Mouse (Mus musculus) forebrain, postnatal 0 days (tissue): ENCODE measurements around the gene Ampd3. TPM values are rescaled to one million over a fixed set of nuclear protein-coding genes. Genes with fewer than 3 reads are reported as not detected.

Experiments
- ATAC-seq: fragments of 200-750 bp; cut with Nextera tagmentation; 2 replicates; pipeline ENCODE4 v1.8.0; 2017; ENCODE audit warnings: mild to moderate bottlenecking, moderate library complexity
- DNase-seq: peaks from one replicate; pipeline ENCODE4 v3.0.0-alpha.2; 2015
- H3K27ac ChIP-seq: fragments of 300-500 bp; sonication (generic); 2 replicates; pipeline ENCODE4 v1.5.1; 2014; ENCODE audit warnings: low read depth, mild to moderate bottlenecking, antibody characterized with exemption, low read length, moderate library complexity, mixed read lengths
- H3K27me3 ChIP-seq: fragments of 300-500 bp; sonication (generic); 2 replicates; pipeline ENCODE4 v1.6.1; 2014; ENCODE audit warnings: mild to moderate bottlenecking, low read length, mixed read lengths; ENCODE audit not compliant: insufficient read depth
- H3K36me3 ChIP-seq: fragments of 300-500 bp; sonication (generic); 2 replicates; pipeline ENCODE4 v1.6.1; 2014; ENCODE audit warnings: mild to moderate bottlenecking, moderate library complexity; ENCODE audit not compliant: insufficient read depth
- H3K4me1 ChIP-seq: fragments of 300-500 bp; sonication (generic); 2 replicates; pipeline ENCODE4 v1.6.1; 2014; ENCODE audit warnings: antibody characterized with exemption; ENCODE audit not compliant: insufficient read depth
- H3K4me2 ChIP-seq: fragments of 300-500 bp; sonication (generic); 2 replicates; pipeline ENCODE4 v1.6.1; 2014; ENCODE audit warnings: low read depth, mild to moderate bottlenecking, moderate library complexity
- H3K4me3 ChIP-seq: fragments of 300-500 bp; sonication (generic); 2 replicates; pipeline ENCODE4 v1.5.1; 2014; ENCODE audit warnings: low read depth, low read length, mixed read lengths
- H3K9ac ChIP-seq: fragments of 300-500 bp; sonication (generic); 2 replicates; pipeline ENCODE4 v1.6.1; 2014; ENCODE audit warnings: mild to moderate bottlenecking
- H3K9me3 ChIP-seq: fragments of 300-500 bp; sonication (generic); 2 replicates; pipeline ENCODE4 v1.6.1; 2016; ENCODE audit warnings: low read length
- CTCF ChIP-seq: sonication (generic); IDR thresholded peaks from 2 replicates; pipeline ENCODE4 v1.5.1; 2016; ENCODE audit warnings: antibody characterized with exemption, control low read depth, low read depth
- WGBS: fragments of 180-500 bp; shearing (Covaris S2); extraction: QIAGEN DNeasy Blood & Tissue Kit; methylation state at CpG from one replicate; pipeline ENCODE4 v1.1.7; 2014; 5-methylcytosine and 5-hydroxymethylcytosine counted together
- polyA plus RNA-seq: library from polyadenylated mRNA; unstranded; fragments of >200 nt; fragmentation: Nextera tagmentation; extraction: Ambion mirVana; gene quantifications from 2 replicates; pipeline ENCODE4 v1.2.1, GENCODE M21; 2015
- total RNA-seq: library from RNA; depleted of rRNA; stranded (reverse); fragments of >200 nt; gene quantifications from 2 replicates; pipeline ENCODE4 v1.2.3, GENCODE M21; 2014

The Ampd3 gene
- total and polyA plus RNA-seq, 2 experiments from 2014 or later = 8.6 to 11.0 TPM

GRCm38 (mm10) chr7:110821068-110821467 lies 53.1 kb downstream of the Ampd3 start:
- H3K4me3 ChIP-seq = no peak overlapping the region
- WGBS = 69% methylated on average over 5 of the region's 5 CpGs
- no peak overlapping the region for H3K9ac ChIP-seq
- H3K27me3 ChIP-seq = no peaks in the 10 kb centered on the region
- ATAC-seq (no peak; the same call in 1 of the 2 replicates), DNase-seq (no peak)
- no peaks in the 10 kb centered on the region for H3K4me1 ChIP-seq
- peaks cover 29% of the 10 kb centered on the region for H3K36me3 ChIP-seq
- no peak for TF ChIP-seq CTCF
- H3K27ac ChIP-seq = no peak overlapping the region
- no peaks in the 10 kb centered on the region for H3K9me3 ChIP-seq
- H3K4me2 ChIP-seq = no peak overlapping the region

GRCm38 (mm10) chr7:110821653-110822052 lies 53.6 kb downstream of the Ampd3 start:
- no peak overlapping the region for H3K9ac ChIP-seq
- H3K4me2 ChIP-seq = no peak overlapping the region
- no peaks in the 10 kb centered on the region for H3K27me3 ChIP-seq
- H3K27ac ChIP-seq = no peak overlapping the region
- WGBS = 43% methylated on average over 3 of the region's 3 CpGs
- TF ChIP-seq CTCF = no peak
- no peaks in the 10 kb centered on the region for H3K9me3 ChIP-seq
- peaks cover 29% of the 10 kb centered on the region for H3K36me3 ChIP-seq
- peak; percentile 66 for DNase-seq
- ATAC-seq = peak; percentile 38
- no peaks in the 10 kb centered on the region for H3K4me1 ChIP-seq
- H3K4me3 ChIP-seq = no peak overlapping the region

- TF ChIP-seq CTCF = no peak
- Histone ChIP-seq H3K9me3 (no peaks in the 10 kb centered on the region), H3K36me3 (peaks cover 29% of the 10 kb centered on the region), H3K9ac (no peak overlapping the region), H3K4me3 (no peak overlapping the region), H3K4me1 (no peaks in the 10 kb centered on the region), H3K27me3 (no peaks in the 10 kb centered on the region), H3K27ac (no peak overlapping the region), H3K4me2 (no peak overlapping the region)
- 59% methylated on average over 4 of the region's 4 CpGs for WGBS
- DNase-seq (no peak), ATAC-seq (no peak)
Measured at GRCm38 (mm10) chr7:110822055-110822454, 54.0 kb downstream of the Ampd3 start.

- H3K9ac ChIP-seq = no peak overlapping the region
- ATAC-seq (no peak), DNase-seq (no peak)
- peaks cover 32% of the 10 kb centered on the region for H3K36me3 ChIP-seq
- no peak overlapping the region for H3K27ac ChIP-seq
- H3K4me3 ChIP-seq = no peak overlapping the region
- WGBS = 93% methylated on average over 8 of the region's 8 CpGs
- H3K27me3 ChIP-seq = no peaks in the 10 kb centered on the region
- no peak for TF ChIP-seq CTCF
- no peak overlapping the region for H3K4me2 ChIP-seq
- H3K9me3 ChIP-seq = no peaks in the 10 kb centered on the region
- H3K4me1 ChIP-seq = no peaks in the 10 kb centered on the region
Measured at GRCm38 (mm10) chr7:110823076-110823475, 55.1 kb downstream of the Ampd3 start.

- no peaks in the 10 kb centered on the region for H3K4me1 ChIP-seq
- H3K27me3 ChIP-seq = no peaks in the 10 kb centered on the region
- H3K4me3 ChIP-seq = no peak overlapping the region
- H3K9ac ChIP-seq = no peak overlapping the region
- H3K9me3 ChIP-seq = no peaks in the 10 kb centered on the region
- peaks cover 33% of the 10 kb centered on the region for H3K36me3 ChIP-seq
- 75% methylated on average over 4 of the region's 4 CpGs for WGBS
- no peak overlapping the region for H3K4me2 ChIP-seq
- no peak for TF ChIP-seq CTCF
- no peak overlapping the region for H3K27ac ChIP-seq
- DNase-seq (no peak), ATAC-seq (no peak)
Measured at GRCm38 (mm10) chr7:110823593-110823992, 55.6 kb downstream of the Ampd3 start.

GRCm38 (mm10) chr7:110823995-110824953 lies 56.3 kb downstream of the Ampd3 start:
- peaks cover 40% of the 10 kb centered on the region for H3K36me3 ChIP-seq
- H3K4me1 ChIP-seq = no peaks in the 10 kb centered on the region
- ATAC-seq = no peak
- DNase-seq = no peak
- H3K27me3 ChIP-seq = no peaks in the 10 kb centered on the region
- WGBS = 87% methylated on average over 8 of the region's 8 CpGs
- H3K9me3 ChIP-seq = no peaks in the 10 kb centered on the region
- no peak overlapping the region for H3K9ac ChIP-seq
- no peak overlapping the region for H3K4me3 ChIP-seq
- H3K4me2 ChIP-seq = no peak overlapping the region
- H3K27ac ChIP-seq = no peak overlapping the region
- TF ChIP-seq CTCF = no peak

GRCm38 (mm10) chr7:110833024-110833423 lies 65.0 kb downstream of the Ampd3 start:
- no peak for TF ChIP-seq CTCF

More at GRCm38 (mm10) chr7:110833024-110833423, 65.0 kb downstream of the Ampd3 start:
- Histone ChIP-seq H3K27ac (no peak overlapping the region), H3K36me3 (peaks cover 35% of the 10 kb centered on the region), H3K4me3 (no peak overlapping the region), H3K9me3 (no peaks in the 10 kb centered on the region), H3K27me3 (no peaks in the 10 kb centered on the region), H3K4me1 (no peaks in the 10 kb centered on the region), H3K9ac (no peak overlapping the region), H3K4me2 (no peak overlapping the region)
- ATAC-seq (no peak), DNase-seq (no peak)
- 96% methylated on average over 1 of the region's 1 CpGs for WGBS
